Mouse (Mus musculus) MEL (cell line): Measurements from ENCODE around the gene Cerk. TPM values are rescaled to one million over a fixed set of nuclear protein-coding genes. Genes with fewer than 3 reads are reported as not detected.
"Not testable (repeated sequence)": the region's sequence is repeated elsewhere in the genome, so short reads cannot be mapped to it uniquely, and the experiment has no call there.

Experiments
- DNase-seq: peaks from one replicate; pipeline ENCODE4 v3.0.0; 2011; ENCODE audit warnings: low read depth, low spot score
- H3K27ac ChIP-seq: 2 replicates; pipeline ENCODE4 v1.5.1; 2012; ENCODE audit warnings: low read depth, mild to moderate bottlenecking, control low read depth, low read length, moderate library complexity; ENCODE audit not compliant: control insufficient read depth
- H3K27me3 ChIP-seq, 2 experiments: fragments of 150-350 bp in 1 of 2; sonication (generic) in 1 of 2; 2 replicates each; pipeline ENCODE4 v1.6.1; 2012; ENCODE audit warnings: low read length in 2 of 2, mild to moderate bottlenecking in 2 of 2, improper control_type of control experiment in 1 of 2, moderate library complexity in 1 of 2; ENCODE audit not compliant: insufficient read depth in 2 of 2, control insufficient read depth in 1 of 2
- H3K36me3 ChIP-seq, 2 experiments: 2 replicates each; pipeline ENCODE4 v1.6.1; 2012 to 2014; ENCODE audit warnings: low read length in 2 of 2, improper control_type of control experiment in 1 of 2, inconsistent platforms in 1 of 2, mild to moderate bottlenecking in 1 of 2; ENCODE audit not compliant: insufficient read depth in 2 of 2, control insufficient read depth in 1 of 2
- H3K4me1 ChIP-seq, 2 experiments: fragments of 150-350 bp in 1 of 2; sonication (generic) in 1 of 2; 2 replicates each; pipeline ENCODE4 v1.6.1; 2012; ENCODE audit warnings: low read length in 2 of 2, improper control_type of control experiment in 1 of 2, mild to moderate bottlenecking in 1 of 2; ENCODE audit not compliant: insufficient read depth in 2 of 2, control insufficient read depth in 1 of 2
- H3K4me3 ChIP-seq, 2 experiments: fragments of 150-350 bp in 1 of 2; sonication (generic) in 1 of 2; 2 replicates each; pipeline ENCODE4 v1.5.1; 2012; ENCODE audit warnings: low read depth in 2 of 2, low read length in 2 of 2, mild to moderate bottlenecking in 2 of 2, moderate library complexity in 2 of 2, control low read depth in 1 of 2, improper control_type of control experiment in 1 of 2; ENCODE audit not compliant: control insufficient read depth in 1 of 2, insufficient read depth in 1 of 2
- H3K79me2 ChIP-seq: 2 replicates; pipeline ENCODE4 v1.6.1; 2012; ENCODE audit warnings: mild to moderate bottlenecking, low read length, moderate library complexity; ENCODE audit not compliant: control insufficient read depth, poor library complexity, insufficient read depth
- H3K9ac ChIP-seq: 2 replicates; pipeline ENCODE4 v1.6.1; 2012; ENCODE audit warnings: low read depth, mild to moderate bottlenecking, control low read depth, low read length, moderate library complexity; ENCODE audit not compliant: control insufficient read depth, poor library complexity, severe bottlenecking
- H3K9me3 ChIP-seq: fragments of 150-350 bp; sonication (generic); replicated peaks from 2 replicates; pipeline ENCODE4 v1.6.1; 2012; ENCODE audit warnings: mild to moderate bottlenecking, low read length, improper control_type of control experiment, moderate library complexity; ENCODE audit not compliant: insufficient read depth
- CHD2 ChIP-seq: IDR thresholded peaks from 2 replicates; pipeline ENCODE4 v1.6.1; 2011; ENCODE audit warnings: low read length, improper control_type of control experiment
- GABPA ChIP-seq: IDR thresholded peaks from 2 replicates; pipeline ENCODE4 v1.6.1; 2012; ENCODE audit warnings: low read depth, mild to moderate bottlenecking, inconsistent platforms, low read length, improper control_type of control experiment, moderate library complexity
- MXI1 ChIP-seq: IDR thresholded peaks from 2 replicates; pipeline ENCODE4 v1.6.1; 2011; ENCODE audit warnings: mild to moderate bottlenecking, low read depth, low read length, improper control_type of control experiment
- MYB ChIP-seq: IDR thresholded peaks from 2 replicates; pipeline ENCODE4 v1.6.1; 2011; ENCODE audit warnings: mild to moderate bottlenecking, low read depth, low read length, improper control_type of control experiment
- POLR2A ChIP-seq, 2 experiments: IDR thresholded peaks; 2 replicates each; pipeline ENCODE4 v1.6.1; 2011 to 2012; ENCODE audit warnings: low read length in 2 of 2, mild to moderate bottlenecking in 2 of 2, control low read depth in 1 of 2, improper control_type of control experiment in 1 of 2, low read depth in 1 of 2, moderate library complexity in 1 of 2; ENCODE audit not compliant: control insufficient read depth in 1 of 2, insufficient read depth in 1 of 2, poor library complexity in 1 of 2
- POLR2AphosphoS2 ChIP-seq: IDR thresholded peaks from 2 replicates; pipeline ENCODE4 v1.6.1; 2011; ENCODE audit warnings: low read length, improper control_type of control experiment
- POLR2AphosphoS5 ChIP-seq: IDR thresholded peaks from 2 replicates; pipeline ENCODE4 v1.6.1; 2012; ENCODE audit warnings: low read depth, borderline replicate concordance, mild to moderate bottlenecking, inconsistent platforms, low read length, moderate library complexity, mixed read lengths
- UBTF ChIP-seq: IDR thresholded peaks from 2 replicates; pipeline ENCODE4 v1.6.1; 2012; ENCODE audit warnings: low read depth, mild to moderate bottlenecking, inconsistent platforms, low read length, improper control_type of control experiment, moderate library complexity, borderline replicate concordance; ENCODE audit not compliant: insufficient read depth
- ZNF384 ChIP-seq: IDR thresholded peaks from 2 replicates; pipeline ENCODE4 v1.6.1; 2012; ENCODE audit warnings: low read depth, mild to moderate bottlenecking, inconsistent platforms, low read length, improper control_type of control experiment
- polyA plus RNA-seq, 2 experiments: library from polyadenylated mRNA; stranded (reverse) in 1 of 2; unstranded in 1 of 2; fragments of >175 nt in 1 of 2; fragments of >200 nt in 1 of 2; gene quantifications; 2 replicates each; pipeline versions ENCODE4 v1.2.1 to v1.2.4; 2012; ENCODE audit warnings: low replicate concordance in 2 of 2, low read depth in 1 of 2; ENCODE audit not compliant: insufficient read length in 2 of 2, insufficient read depth in 1 of 2, missing spikeins in 1 of 2
- total RNA-seq: library from RNA; depleted of rRNA; stranded (reverse); fragments of 300-350 nt; gene quantifications from 2 replicates; pipeline ENCODE4 v1.2.3, GENCODE M21; 2012

The Cerk gene
- total and polyA plus RNA-seq, 3 experiments: 4.1 to 9.5 TPM; not detected in 1

- H3K4me3 ChIP-seq: no peak overlapping the region
- peaks cover 3 to 40% of the 10 kb centered on the region in 2 experiments for H3K4me1 ChIP-seq
- no peak overlapping the region for H3K27ac ChIP-seq
- peaks cover 0 to 11% of the 10 kb centered on the region in 2 experiments; a peak in 2 of 4 replicates for H3K36me3 ChIP-seq
- no peaks in the 10 kb centered on the region; a peak in 2 of 4 replicates for H3K27me3 ChIP-seq
- no peaks in the 10 kb centered on the region for H3K79me2 ChIP-seq
- no peak overlapping the region for H3K9ac ChIP-seq
- no peaks in the 10 kb centered on the region for H3K9me3 ChIP-seq
- TF ChIP-seq CHD2 (no peak), POLR2AphosphoS2 (no peak), POLR2A (IDR thresholded peaks at IDR 0.05; ENCODE audit: control insufficient read depth in 1 of 2, insufficient read depth in 1 of 2, low read depth in 1 of 2, low read length in 2 of 2, poor library complexity in 1 of 2) (no peak)
- DNase-seq: no peak
These were observed 14.2 kb upstream of the Cerk start for GRCm38 (mm10) chr15:86200169-86200568.

GRCm38 (mm10) chr15:86199482-86199881 is 13.5 kb upstream of the Cerk start:
- Histone ChIP-seq H3K4me1 (peaks cover 3 to 33% of the 10 kb centered on the region in 2 experiments), H3K9me3 (no peaks in the 10 kb centered on the region), H3K79me2 (no peaks in the 10 kb centered on the region), H3K4me3 (no peak overlapping the region), H3K27ac (no peak overlapping the region), H3K36me3 (peaks cover 0 to 11% of the 10 kb centered on the region in 2 experiments; a peak in 2 of 4 replicates), H3K27me3 (no peaks in the 10 kb centered on the region; a peak in 2 of 4 replicates), H3K9ac (no peak overlapping the region)
- no peak for DNase-seq
- TF ChIP-seq GABPA (no peak), MYB (no peak), POLR2AphosphoS5 (no peak)

GRCm38 (mm10) chr15:86199052-86199451 is 13.1 kb upstream of the Cerk start:
- peaks cover 0 to 11% of the 10 kb centered on the region in 2 experiments; a peak in 2 of 4 replicates for H3K36me3 ChIP-seq
- DNase-seq: no peak
- H3K79me2 ChIP-seq: no peaks in the 10 kb centered on the region
- no peak overlapping the region for H3K9ac ChIP-seq
- H3K4me3 ChIP-seq: no peak overlapping the region
- TF ChIP-seq ZNF384 (no peak), MXI1 (no peak)
- no peak overlapping the region for H3K27ac ChIP-seq
- H3K4me1 ChIP-seq: peaks cover 3 to 29% of the 10 kb centered on the region in 2 experiments
- H3K27me3 ChIP-seq: no peaks in the 10 kb centered on the region; a peak in 2 of 4 replicates
- no peaks in the 10 kb centered on the region for H3K9me3 ChIP-seq

GRCm38 (mm10) chr15:86194676-86195453 is 8.9 kb upstream of the Cerk start:
- not testable (repeated sequence) for DNase-seq, H3K27me3 ChIP-seq, H3K36me3 ChIP-seq, H3K9ac ChIP-seq, H3K27ac ChIP-seq, H3K4me3 ChIP-seq, H3K4me1 ChIP-seq, H3K79me2 ChIP-seq, H3K9me3 ChIP-seq
- peak; percentile 94; the same call in 1 of the 2 replicates for TF ChIP-seq UBTF
